Mouse (Mus musculus): ENCODE measurements around the gene Spg7.

DNA sequence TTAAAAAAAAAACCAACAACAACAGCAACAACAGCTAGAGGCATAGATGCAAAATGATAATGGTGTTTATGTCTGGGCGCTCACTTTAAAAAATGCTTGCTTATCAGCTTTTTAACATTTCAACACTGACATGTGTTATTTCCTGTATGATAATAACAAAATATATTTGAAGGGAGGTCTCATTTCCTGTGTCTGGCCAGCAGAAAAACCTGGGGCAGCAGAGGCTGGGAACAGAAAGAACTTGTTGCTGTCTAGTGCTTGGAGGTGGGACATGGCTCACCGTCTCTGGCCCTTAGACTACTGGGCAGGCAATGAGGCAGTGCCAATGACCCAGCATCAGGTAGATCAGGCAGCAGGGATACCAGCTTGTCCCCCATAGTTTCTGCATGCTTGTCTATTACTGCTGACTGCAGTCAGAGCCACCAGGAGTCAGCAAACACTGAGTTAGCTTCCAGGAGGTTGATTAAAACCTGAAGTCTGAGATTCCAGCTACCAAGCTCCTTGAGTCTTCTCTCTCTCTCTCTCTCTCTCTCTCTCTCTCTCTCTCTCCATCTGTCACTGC, 51.2 kb downstream of the Spg7 start:
- no peak for TF ChIP-seq CTCF (IDR thresholded peaks at IDR 0.05; ENCODE audit: borderline replicate concordance, insufficient read depth, low read depth, low read length)
- no peak for TF ChIP-seq POLR2A (IDR thresholded peaks at IDR 0.05; ENCODE audit: borderline replicate concordance, insufficient read depth, low read length)

All from cerebellum, adult 2 months (tissue).